Mouse (Mus musculus): ENCODE measurements around the gene Zc2hc1b.
A peak's percentile ranks its signal among the peaks of the same experiment; 100 is the strongest.
"Not testable (repeated sequence)": the region's sequence is repeated elsewhere in the genome, so short reads cannot be mapped to it uniquely, and the experiment has no call there.

The Zc2hc1b gene

DNA sequence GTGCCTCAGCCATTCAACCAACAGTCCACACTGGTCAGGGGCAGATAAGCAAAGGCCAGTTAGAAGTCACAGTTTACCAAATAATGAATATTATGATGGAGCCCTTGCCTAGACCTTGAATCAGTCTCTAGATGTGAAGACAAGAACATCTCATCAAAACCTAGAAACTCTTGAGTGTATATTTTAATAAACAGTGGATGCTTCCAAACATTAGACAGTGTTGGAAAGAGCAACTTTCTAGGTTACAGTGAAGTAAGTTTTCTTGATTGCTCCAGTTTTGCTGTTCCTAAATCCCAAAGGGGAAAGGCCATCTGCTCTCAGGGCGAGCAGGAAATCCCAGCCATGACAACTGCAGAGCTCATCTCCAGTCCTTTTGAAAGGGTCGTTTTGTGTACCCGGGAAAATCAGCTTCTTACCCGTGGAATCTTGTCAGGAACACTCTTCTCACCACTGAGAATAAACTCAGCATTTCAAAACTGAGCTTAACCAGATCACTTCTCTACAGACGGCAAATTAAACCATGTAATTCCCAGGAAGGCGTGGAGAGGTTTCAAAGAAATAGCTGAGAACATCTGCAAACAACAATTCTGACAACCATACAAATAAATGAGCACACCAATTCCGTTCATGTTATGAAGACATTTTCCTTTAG lies at the start of gene Zc2hc1b:
Zc2hc1b (minus strand) TSS at position 51 of the 652 bp plus-strand sequence.
- DNase-seq (ENCODE audit: low spot score in 2 of 2), result no peak

DNA sequence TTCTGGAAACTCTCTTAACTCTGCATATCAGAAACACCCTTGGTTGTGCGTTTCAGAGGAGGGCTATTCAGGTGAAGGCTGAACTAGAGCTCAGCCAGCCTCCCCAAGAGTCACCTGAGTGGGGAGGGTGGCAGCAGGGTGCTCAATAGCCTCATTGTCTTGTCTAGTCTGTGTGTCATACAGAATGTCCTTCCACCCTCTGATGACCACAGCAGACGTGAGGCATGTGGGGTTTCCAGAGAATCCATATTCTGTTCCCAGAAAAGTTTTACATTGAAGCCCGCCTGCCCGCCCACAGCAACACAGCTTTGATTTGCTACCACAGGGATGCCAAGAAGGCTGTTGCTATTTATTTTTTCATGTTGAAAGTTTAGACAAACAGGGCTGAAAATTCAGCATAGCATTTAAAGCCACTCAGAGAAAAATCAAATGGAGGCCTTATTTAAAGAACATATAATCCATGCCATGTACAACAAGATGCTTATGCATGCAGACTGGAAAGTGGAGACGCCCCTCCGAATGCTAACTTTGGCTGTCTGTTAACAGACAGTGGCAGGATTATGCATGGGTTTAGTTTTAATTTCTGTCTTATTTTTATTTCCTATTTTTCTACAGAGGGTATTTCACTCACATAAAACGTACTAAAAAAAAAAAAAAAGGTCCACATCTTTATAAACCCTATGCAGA lies 47.7 kb upstream of the Zc2hc1b start:
- peak in 1 of 2 experiments; percentile 8 for DNase-seq (ENCODE audit: low spot score in 2 of 2)

DNA sequence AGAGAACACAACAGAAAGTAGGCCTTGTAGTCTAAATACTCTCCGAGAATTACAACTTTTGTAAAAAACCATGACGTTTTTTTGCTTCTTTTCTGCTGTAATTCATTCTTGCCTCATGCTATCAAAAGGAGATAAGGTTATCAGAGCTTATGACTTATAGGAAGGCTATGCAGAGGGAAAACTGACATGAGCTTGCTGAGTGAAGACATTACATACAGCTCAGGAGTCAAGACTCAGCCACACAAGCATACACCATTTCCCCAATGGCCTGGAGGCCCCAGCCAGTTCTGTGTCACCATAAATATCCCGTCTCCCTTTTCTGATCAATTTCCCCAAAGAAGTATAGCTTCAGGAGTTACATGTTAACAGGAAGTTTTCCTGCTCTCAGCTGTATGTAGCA lies 44.3 kb upstream of the Zc2hc1b start:
- DNase-seq (ENCODE audit: low spot score in 2 of 2), result no peak

DNA sequence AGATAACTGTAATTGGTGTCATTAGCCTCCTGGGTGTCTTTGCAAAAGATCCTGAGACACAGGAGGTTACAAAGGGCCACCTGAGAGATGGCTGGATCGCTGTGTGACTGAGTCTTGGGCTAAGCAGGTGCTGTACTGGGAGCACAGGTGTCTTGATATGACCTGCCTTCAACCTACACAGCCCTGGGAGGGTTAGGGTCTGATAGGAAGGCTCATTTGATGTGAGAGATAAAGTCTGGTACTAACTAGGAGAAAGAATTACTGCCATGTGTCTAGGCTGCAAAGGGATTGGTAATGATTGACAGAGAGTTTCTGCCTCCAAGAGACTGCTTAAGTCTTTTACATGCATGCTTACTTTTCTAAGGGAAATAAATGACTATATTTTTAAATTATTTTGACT lies 42.2 kb upstream of the Zc2hc1b start:
- no peak for DNase-seq (ENCODE audit: low spot score in 2 of 2)

DNA sequence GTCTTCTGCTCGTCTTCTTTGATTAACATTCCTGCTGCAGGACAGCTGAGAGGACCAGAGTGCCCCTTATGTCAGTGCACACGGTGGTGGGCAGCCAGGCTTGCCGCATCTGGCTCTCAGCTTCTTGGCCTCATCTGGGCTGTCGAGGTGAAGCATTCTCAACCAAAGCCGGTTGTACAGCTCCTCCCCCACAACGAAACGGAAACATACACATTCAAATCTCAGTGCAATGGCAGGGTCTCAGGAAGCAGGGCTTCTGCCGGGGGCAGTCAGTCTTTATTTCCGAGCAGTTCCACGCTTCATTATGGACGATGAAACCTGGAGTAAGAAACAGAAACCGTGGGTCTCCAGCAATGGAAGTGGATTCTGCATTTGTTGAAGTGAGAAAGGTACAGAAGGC lies 36.1 kb upstream of the Zc2hc1b start:
- DNase-seq (ENCODE audit: low spot score in 2 of 2), result no peak

DNA sequence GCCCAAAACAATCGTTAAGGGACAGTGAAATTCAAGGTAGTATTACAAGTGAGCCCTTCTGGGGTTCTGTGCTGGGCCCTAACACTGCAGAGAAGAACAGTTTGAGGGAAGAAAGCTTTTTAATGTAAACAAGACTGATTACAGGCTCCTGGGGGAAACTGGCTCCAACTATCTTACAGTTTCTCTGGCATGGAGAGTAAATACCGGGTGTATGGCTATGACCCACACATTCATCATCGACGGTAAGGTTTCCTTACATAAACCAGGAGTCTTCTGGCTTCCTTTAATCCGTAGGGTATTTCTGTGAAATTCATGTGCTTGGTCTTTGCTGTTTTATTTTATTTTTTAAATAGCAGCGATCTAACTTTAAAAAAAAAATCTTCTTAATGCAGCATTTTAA lies 35.0 kb upstream of the Zc2hc1b start:
- no peak for DNase-seq (ENCODE audit: low spot score in 2 of 2)

DNA sequence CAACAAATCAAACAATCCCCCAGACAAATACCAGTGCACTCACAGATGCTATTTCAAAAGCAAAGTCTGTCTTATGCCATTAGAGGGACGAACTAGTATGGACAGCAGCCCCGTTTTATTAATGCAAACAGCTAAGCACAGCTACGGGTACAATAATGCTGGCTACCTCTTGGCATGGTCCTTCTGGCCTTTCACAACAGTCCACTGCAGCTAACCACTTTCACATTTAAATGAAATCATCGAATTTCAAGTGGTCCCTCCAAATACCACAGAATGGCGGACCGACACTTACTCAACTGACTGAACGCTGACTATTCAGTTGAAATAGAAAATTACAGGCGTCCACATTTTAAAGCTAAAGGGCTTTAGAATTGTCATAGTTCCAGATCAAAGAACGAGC lies 34.5 kb upstream of the Zc2hc1b start:
- DNase-seq (ENCODE audit: low spot score in 2 of 2), result no peak

DNA sequence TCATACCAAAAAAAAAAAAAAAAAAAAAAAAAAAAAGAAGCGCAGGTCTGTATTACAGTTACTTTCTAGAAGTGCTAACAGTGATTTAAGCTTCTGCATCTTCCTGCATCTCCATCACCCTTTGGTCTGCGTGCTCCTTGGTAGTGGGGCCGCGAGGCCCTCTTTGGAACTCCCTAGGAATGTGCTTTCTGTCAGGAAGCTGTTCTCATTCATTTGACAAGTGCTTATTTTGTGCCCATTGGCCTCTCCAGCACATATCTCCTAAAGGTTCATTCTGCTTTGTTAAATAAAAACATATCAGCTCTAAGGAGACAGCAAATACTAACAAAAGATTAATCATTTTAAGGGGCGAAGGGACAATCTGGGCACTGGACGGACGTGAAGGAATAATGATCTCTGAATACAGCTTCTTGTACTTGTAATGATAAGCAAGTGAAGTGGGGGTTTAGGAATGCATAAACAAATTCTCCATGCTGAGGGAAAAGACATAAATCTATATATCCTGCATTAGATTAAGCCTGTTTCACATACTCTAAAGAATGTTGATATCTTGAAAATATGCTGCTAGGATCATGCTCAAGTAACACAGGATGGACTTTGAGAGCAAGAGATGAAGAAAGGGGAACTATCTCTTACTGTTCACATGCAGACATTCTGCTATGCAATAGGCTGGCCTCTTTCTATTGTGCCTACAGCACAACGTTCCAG lies 32.3 kb upstream of the Zc2hc1b start:
- DNase-seq (ENCODE audit: low spot score in 2 of 2), result no peak

DNA sequence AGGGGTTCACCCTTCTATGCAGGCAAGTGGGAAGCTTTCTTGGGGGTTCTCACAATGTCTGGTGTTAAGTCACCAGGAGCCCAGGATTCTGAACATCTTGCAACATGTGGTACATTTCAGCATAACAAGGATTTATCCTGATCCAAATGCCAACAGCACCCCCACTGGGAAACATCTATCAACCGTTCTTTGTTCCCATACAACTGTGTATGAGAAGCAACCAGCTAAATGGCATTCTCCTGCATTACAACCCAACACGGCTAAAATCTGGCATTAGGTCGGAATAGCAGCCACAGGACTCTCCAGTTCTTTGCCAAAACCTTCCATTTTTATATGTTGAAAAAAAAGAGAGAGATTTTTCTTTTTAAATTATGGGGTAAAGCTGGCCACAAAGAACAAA lies 31.7 kb upstream of the Zc2hc1b start:
- no peak for DNase-seq (ENCODE audit: low spot score in 2 of 2)

DNA sequence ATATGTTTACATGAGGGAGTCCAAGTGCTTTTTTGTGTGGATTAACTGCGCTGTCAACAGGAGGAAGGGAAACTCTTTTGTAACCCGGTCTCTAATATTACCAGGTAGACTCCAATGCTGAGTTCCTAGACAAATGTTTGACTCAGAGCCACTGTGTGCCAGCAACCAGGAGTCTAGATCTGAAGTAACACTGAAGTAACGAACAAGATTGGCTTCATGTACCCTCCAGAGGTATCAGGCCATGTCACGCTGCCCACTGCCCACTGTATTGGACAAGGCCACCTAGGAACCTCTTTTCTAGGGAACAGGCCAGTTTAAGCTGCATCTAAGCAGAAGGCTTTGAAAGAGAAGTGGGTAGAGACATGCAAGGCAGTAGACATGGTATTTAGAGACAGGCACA lies 31.2 kb upstream of the Zc2hc1b start:
- no peak for DNase-seq (ENCODE audit: low spot score in 2 of 2)

DNA sequence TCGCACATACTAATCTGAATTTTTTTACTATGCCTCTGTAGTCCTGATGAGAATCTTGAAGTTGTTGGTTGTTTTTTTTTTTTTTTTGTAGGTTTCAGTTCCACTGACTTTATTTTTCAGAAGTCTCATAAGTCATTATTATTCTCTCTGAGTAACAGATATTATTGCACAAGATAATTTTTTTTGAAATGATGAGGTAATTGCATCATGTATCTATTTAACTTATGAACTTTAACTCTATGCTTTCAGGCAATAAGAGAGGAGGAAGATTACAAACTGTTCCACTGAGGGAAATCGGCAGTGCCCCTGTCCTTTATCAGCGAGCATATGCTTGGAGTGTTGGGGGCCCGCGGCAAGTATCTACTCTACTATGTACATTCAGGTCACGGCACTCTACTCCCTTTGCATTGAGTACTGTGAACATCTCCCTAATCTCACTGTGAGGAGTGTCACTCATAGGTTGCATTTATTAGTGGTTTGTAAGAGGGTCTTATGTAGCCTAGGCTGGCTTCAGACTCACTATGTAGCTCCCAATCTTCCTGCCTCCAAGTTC lies 24.0 kb upstream of the Zc2hc1b start:
- DNase-seq (ENCODE audit: low spot score in 2 of 2), result no peak

DNA sequence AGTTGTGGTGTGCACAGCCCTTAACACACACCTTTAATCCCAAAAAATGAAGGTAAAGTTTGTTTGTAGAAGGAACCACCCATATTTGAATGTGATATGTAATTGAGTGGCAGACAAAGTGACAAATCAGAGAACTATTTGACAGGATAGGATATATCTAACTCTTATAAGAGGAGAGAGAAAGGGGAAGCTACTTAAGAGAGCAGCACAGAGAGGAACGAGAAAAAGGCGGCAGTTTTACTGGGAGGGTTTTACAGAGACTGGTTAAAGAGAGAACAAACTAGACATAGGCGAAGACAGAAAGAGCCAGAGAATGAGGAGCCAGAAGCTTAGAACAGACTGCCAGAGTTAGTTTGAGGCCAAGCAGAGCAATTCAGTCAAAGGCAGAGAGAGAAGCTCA lies 23.0 kb upstream of the Zc2hc1b start:
- no peak for DNase-seq (ENCODE audit: low spot score in 2 of 2)

DNA sequence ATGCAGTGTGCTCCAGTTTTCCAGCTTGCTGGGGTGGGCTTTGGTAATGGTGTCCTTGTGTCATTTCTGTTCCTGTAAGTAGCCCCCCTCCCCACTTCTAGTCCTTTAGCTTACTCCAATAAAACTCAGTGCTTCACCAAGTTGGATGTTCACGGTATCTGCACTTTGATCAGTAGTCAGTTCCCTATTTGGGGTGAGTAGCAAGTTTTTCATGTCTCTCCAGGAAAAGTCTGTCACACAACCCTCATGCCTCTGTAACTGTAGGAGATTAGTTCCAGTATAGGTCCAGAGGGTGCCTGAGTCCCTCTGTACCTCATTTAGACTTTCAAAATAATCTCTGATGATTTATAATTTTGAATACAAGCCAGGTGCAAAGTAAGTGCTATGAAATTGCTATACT lies 21.4 kb upstream of the Zc2hc1b start:
- DNase-seq (ENCODE audit: low spot score in 2 of 2), result no peak

DNA sequence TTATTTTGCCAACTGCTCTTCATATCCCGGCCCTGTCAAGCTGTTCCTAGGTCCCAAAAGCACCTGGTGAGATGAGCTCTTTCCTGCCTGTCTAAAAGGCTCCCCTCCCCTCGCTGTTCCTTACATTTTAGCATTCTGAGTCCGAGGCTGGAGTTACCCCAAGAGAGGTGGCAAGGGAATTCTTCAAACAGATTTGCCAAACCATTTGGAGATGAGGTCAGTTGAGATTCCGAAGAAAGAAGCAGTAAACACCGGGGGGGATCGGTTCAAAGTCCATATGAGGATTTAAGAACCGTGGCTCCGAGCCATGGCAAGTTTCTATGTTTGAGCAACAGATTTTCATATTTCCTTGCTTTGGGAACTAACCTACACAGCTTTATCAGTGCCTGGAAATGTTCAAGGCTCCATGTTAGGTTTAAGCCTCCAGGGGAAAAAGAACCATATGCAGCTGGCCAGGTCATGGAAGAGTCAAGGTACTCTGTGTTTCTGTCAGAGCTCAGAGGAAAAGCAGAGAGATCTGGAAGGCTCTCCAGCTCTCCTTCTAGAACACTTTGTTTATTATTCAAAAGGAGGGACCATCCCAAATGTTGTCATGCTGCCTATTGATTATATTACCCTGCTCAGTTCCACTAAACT lies 19.2 kb upstream of the Zc2hc1b start:
- no peak for DNase-seq (ENCODE audit: low spot score in 2 of 2)

DNA sequence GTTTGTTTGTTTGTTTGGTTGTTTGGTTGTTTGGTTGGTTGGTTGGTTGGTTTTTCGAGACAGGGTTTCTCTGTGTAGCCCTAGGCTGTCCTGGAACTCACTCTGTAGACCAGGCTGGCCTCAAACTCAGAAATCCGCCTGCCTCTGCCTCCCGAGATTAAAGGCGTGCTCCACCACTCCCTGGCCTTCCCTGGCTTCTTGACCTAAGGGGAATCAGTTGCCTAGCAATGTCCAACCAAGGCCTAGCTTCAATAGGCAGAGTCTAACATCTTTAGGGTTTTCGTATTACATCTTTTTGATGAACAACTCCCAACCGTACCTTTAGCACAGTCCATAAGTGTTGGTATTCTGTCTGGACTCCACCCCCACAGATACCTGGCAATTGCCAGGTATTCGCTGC lies 15.7 kb upstream of the Zc2hc1b start:
- not testable (repeated sequence) for DNase-seq (ENCODE audit: low spot score in 2 of 2)

DNA sequence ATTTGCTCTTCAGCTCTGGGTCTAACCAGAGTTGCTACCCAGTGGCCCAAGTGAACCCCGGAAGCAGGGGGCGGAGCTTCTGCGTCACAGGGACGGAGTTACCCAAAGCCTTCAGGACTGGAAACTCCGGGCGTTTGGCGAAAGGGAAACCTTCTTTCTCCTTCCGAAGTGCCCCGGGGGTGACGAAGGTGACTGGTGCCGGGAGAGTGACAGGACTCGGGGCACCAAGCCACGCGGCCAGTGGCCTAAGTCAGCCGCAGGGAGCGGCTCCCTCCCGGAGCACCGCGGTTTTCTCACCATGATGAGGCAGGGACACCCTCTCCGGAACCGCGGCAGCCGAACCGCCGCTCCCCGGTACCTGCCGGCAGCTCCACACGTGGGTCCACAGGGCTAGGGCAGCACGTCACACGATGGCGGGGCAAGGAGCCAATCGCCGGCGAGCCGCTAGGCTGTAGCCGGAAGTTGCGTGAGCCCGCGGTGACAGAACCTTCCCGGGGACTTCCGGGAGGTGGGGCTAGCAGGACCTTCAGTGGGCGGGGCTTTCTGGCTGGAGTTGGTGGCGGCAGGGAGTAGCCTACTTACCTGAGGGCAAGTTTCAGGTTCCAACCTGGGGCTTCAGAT lies 15.0 kb upstream of the Zc2hc1b start, which contains the start of gene Ltv1:
Ltv1 (minus strand) TSS at position 438 of the 621 bp plus-strand sequence.
- peak; percentile 94 to 96 for DNase-seq (ENCODE audit: low spot score in 2 of 2)

DNA sequence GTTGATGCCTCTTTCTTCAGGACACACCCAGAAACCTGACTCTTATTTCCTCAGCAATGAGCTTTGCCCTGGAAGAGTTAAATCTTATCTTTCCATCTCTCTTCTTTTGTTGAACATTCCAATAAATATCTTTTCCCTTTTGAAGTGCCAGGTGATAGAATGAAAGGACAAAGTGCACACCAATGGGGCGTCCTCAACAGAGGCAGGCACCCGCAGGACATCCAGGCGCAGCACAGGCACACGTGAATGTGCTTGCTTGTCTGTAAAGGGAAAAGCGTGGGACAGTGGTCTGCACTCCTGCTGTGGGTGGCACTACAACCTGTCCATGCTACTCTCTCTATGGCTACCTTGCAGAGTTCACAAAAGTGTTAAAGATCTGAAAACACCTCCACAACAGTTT lies 12.1 kb upstream of the Zc2hc1b start:
- DNase-seq (ENCODE audit: low spot score in 2 of 2), result no peak

DNA sequence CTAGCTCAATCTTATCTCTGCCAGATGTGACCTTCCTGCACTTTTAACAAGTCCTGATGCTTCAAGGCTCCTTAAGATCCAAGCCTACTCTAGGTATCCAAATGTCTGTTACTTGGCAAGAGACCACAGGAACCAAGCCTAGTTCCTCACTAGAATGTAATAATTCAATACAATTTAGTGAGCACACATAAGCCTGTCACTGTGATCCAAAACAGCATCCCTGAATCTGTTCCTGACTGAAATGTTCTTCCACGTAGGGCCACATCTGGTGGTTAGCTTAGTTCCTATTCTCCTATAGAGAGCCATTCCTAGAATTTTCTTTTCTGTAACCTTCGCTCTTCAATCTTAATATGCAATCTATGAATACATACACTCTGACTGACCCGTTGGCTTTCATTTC lies 8.9 kb upstream of the Zc2hc1b start:
- DNase-seq (ENCODE audit: low spot score in 2 of 2), result no peak

DNA sequence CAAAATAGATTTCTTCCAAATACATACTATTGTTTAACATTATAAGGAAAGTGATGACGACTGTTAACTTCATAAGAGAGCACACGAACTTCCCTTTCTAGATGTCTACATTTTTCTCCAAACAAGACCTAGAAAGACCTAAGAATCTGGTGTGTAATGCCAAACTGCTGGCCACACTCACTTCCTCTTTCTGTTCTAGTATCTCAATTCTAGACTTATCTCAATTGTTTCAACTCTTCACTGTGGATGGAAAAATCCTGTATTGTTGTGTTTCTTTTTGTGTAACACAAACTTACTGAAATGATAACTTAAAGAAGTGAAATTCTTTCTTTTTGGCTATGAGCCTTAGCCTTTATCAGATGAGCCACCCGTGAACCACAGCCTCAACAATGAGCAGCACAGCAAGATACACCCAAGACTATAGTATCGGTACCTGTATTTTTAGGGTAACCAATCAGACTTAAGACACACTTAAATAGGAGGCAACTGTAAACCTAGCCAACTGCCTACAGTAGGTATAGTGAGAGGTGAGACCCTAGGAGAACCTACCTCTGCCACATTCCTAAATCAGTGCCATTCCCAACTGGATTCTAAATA lies 6.4 kb upstream of the Zc2hc1b start:
- DNase-seq (ENCODE audit: low spot score in 2 of 2), result no peak

DNA sequence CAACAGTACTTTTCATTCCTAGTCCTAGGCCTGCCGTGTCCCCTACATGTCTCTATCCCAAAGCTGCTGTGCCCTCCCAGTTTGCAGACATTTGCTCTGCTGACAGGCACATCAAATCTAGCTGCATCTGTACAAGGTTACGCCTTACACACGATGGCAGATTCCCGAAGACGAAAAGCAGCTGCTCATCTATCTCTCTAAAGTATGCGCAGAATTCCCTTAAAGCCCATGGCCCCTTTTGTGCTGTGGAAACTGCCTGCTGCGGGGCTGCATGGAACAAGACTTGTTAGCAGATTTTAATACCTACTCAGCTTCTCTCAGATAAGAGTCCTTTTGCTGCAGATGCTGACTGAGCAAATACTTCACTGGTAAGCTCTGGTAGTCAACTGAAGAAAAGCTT lies 2.4 kb upstream of the Zc2hc1b start:
- DNase-seq (ENCODE audit: low spot score in 2 of 2), result no peak

DNA sequence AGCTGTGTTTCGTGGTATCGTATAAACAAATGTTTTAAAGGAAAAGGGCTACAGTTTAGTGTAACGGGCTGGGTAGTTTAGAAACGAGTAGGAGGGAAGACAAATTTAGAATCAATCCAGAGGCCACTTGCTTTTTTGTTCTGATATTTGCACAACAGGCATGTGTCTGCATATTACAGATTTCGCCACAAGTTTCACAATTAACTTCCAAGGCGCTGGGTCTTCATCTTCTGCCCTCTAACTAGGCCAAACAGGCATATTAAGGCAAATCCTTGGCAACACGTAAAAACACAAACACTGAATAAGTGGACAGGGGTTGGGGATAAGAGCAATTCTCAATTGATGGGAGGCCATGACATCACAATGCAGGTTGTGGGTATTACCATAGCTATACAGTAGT lies 2.0 kb downstream of the Zc2hc1b start:
- no peak for DNase-seq (ENCODE audit: low spot score in 2 of 2)

Data from frontal cortex, postnatal 36 days (tissue).